Mouse (Mus musculus) embryonic fibroblast, embryonic 13.5 days (primary cell): ENCODE measurements around the gene Cradd.

Experiments used
- CTCF ChIP-seq: IDR thresholded peaks from 2 replicates; pipeline ENCODE4 v1.5.1; 2011; ENCODE audit warnings: mild to moderate bottlenecking, control low read depth, low read length, moderate library complexity, borderline replicate concordance; ENCODE audit not compliant: insufficient read depth
- POLR2A ChIP-seq: IDR thresholded peaks from 2 replicates; pipeline ENCODE4 v1.6.1; 2011; ENCODE audit warnings: low read depth, mild to moderate bottlenecking, control low read depth, low read length, moderate library complexity

DNA sequence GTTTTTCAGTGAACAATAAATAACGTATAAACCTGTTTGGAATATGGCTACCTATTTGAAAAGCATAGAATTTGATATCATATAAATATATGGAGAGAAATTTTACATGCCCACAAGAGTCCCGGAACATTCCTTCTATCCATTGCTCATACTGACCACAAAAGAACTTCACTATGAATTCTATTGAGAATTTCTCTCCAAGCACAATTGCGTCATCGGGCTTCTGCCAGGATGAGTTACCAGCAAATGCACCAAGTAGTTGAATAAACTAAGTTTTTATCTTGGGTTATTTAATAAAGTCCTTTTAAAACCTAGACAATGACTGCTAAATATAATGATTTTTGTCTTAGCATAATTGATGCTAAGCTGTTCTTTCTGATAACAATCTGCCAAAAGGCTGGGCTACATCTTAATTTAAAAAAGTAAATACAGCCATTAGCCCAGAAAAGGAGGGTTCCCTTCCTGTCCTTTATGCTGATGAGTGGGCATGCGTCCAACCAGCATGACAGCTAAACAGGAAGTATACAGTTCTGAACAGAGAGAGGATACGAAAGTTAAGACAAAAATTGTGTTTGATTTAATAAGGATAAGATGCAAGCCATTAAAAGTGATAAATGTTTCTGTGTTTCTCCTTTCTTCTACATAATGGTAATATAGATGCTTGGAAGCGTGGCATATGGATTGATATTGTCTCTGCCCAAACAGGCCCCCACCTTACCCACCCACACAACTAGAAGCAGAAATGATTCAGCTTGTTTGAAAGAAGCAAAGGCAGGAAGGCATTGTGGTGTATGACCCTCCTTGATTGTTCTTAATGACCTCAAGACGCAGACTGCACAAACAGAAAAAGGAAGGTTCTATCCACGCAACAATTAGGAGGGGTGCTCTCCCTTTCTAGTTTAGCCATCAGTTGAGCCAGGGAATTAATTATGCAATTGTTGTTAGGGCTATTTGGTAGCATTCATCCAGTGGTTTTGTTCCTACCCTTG lies 6.7 kb upstream of the Cradd start:
- TF ChIP-seq CTCF (no peak), POLR2A (no peak)
